Mouse (Mus musculus): ENCODE data around the gene Rpap3. TPM values are rescaled to one million over a fixed set of nuclear protein-coding genes. Genes with fewer than 3 reads are reported as not detected.

Gene Rpap3
- 10 to 100 TPM; 27.9 to 31.9 TPM for total RNA-seq (2021)

DNA sequence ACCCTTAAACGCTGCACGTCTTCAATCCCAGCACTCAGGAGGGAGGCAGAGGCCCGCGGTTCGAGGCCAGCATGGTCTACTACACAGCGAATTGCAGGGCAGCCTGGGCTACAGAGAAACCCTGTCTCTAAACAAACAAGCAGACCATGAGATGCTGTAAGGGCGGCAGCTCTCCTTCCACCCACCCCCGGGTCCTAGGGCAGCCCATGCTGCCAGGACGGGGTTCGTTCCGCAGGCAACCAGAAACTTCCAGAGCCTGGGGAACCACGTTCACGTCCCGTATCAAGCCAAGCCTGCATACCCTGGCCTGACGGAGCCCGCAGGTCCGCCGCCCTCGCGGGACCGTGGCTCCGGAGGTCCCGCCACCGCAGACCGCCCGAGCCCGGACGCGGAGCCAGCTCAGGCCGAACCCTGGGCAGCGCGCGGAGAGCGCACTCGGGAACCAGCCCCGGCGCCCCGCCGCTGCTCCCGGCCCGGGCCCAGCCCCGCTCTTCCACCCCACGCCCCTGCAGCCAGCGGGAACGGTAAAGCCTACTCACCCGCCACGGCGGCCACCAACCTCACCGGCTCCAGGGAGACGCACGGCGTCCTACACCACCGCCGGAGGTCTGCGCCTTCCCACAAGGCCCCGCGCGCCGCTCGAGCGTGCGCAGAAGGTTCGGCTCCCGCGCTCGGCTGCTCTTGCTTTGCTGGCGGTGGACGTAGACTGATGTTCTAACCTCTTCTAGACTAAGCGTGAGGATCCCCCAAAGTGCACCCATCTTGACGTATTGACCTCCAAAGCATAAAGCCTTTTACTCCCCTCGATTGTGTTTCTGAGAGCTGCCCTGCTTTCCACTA is at the start of gene Rpap3:
Rpap3 (minus strand) TSS at position 615 of the 840 bp plus-strand sequence.
- intact Hi-C loops (cut with DNase I), result no loop called here
- peak; percentile 74 to 90 for DNase-seq (ENCODE audit: extremely low spot score in 1 of 2, low spot score in 2 of 2)

DNA sequence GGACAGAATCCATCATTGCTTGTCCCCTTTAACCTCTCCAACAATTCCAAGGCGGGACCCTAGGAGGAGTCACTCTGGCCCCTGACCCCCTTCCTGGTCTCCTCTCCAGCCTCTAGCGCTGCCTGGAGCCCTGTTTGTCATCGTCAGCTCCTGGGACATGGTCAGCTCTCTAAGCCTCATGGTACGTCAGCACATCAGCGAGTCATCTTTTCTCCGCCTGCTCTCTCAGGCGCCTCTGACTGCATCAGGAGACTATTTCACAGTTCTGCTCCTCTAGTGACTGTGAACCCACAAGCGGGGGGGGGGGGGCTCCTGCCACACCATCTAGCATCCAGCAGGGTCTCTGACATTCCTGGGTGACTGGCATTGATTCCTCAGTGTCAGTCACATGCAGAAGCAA is 49.7 kb upstream of the Rpap3 start:
- no peak for DNase-seq (ENCODE audit: extremely low spot score in 1 of 2, low spot score in 2 of 2)
- intact Hi-C loops (cut with DNase I), result no loop called here

DNA sequence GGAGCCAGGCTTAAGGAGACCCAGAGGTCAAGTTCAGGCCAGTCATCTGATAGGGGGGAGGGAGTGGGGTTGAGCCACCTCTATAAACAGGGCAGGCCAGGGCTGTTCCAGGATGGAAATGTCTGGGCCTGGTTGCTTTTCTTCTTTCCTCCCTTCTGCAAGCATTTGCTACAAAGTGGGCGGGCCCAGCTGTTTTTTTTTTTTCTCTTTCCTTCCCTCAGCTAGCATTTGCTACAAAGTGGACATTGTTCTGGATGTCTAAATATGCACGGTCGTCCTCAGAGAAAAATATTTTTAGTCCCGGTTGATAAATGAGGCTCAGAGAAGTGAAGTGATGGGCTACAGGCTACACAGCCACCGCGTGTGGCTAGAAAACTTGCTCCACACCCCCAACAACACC is 48.9 kb upstream of the Rpap3 start:
- DNase-seq (ENCODE audit: extremely low spot score in 1 of 2, low spot score in 2 of 2), result no peak
- intact Hi-C loops (cut with DNase I), result no loop called here

DNA sequence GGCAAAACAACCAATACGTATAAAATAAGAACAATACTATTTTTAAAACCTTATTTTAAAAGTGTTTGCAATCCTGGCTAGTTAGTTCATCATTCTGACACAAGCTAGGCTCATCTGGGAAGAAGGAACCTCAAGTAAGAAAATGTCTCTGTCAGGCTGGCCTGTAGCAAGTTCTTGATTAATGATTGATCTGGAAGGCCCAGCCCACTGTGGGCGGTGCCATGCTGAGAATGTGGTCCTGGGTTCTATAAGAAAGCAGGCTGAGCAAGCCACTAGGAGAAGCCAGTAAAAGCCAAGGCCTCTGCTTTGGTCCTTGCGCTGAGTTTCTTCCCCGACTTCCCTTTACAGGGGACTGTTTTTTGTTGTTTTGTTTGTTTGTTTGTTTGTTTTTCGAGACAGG is 46.9 kb upstream of the Rpap3 start:
- no peak for DNase-seq (ENCODE audit: extremely low spot score in 1 of 2, low spot score in 2 of 2)
- intact Hi-C loops (cut with DNase I), result no loop called here

DNA sequence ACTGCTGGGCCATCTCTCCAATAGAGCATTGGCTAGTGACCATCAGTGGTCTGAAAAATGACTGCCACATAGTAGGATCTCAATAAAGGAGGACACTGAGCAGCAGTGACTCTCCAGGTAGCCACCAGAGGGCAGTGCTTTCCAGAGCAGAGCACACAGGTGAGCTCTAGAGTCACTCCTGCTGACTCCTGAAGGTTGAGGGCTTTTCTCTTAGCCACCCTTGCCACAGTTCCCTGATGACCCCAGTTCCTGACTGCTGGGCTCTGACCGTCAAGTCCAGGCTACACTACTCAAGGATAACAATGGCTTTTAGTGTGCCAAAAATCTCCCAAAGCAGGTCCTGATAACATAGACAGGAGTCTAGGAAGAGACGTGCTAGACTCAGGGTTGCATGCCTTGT is 46.1 kb upstream of the Rpap3 start:
- intact Hi-C loops (cut with DNase I), result no loop called here

DNA sequence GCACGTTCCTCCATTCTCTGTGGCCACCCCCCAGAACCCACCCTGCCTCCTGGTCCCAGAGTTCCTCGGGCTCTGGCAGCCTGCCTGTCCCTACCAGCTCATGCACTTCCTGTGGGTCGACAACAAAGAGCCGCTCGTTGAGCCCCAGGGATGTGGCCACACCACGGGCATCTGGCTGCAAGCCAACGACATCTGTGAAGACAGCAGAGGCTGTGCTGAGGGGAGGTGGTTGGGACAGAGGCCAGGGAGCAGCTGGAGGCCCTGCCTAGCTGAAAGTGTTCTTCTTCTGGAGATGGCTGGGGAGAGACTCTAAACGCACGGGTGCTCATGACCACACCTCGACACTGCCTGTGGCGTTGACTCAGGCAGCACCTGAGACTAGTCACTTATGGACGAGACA is 45.1 kb upstream of the Rpap3 start:
- peak; percentile 82 to 98 for DNase-seq (ENCODE audit: extremely low spot score in 1 of 2, low spot score in 2 of 2)
- intact Hi-C loops (cut with DNase I), result no loop called here

More for the DNA sequence above, 46.1 kb upstream of the Rpap3 start:
- no peak for DNase-seq (ENCODE audit: extremely low spot score in 1 of 2, low spot score in 2 of 2)

DNA sequence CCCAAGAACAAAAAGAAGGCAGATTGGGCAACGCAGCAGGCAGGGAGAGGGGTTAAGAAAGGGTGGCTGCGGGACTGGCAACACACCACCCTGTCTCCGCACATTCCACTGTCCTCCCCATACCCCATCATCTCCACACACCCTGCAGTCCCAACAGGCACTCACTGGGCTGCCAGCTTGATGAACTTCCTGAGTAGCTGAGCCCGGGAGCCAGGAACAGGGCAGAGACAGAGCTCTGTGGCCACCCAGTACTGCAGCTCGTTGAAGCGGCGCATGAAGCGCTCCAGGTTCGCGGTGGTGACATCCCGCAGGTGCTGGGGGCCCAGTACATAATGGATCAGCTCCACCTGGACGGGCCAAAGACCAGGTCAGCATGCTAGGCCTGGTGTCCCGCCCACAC is 44.2 kb upstream of the Rpap3 start:
- DNase-seq (ENCODE audit: extremely low spot score in 1 of 2, low spot score in 2 of 2), result no peak
- intact Hi-C loops (cut with DNase I), result no loop called here

DNA sequence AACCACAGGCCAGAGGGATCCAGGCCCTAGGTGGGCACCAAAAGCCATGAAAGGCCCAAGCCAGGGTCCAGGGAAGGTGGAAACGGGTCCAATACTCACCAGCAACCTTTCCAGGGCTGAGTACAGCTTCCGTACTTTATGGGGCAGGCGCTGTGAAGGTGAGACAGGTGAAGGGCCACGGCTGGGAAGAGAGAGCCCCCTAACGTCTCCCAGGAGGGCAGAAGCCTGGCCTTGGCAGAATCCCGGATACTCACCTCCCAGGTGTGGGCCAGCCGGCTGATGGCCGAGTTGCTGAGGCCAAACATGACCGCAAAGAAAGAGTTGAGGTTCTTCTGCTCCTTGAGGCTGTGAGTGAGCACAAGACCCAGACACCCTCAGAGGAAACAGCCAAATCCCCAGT is 43.8 kb upstream of the Rpap3 start:
- no peak for DNase-seq (ENCODE audit: extremely low spot score in 1 of 2, low spot score in 2 of 2)
- intact Hi-C loops (cut with DNase I), result no loop called here

DNA sequence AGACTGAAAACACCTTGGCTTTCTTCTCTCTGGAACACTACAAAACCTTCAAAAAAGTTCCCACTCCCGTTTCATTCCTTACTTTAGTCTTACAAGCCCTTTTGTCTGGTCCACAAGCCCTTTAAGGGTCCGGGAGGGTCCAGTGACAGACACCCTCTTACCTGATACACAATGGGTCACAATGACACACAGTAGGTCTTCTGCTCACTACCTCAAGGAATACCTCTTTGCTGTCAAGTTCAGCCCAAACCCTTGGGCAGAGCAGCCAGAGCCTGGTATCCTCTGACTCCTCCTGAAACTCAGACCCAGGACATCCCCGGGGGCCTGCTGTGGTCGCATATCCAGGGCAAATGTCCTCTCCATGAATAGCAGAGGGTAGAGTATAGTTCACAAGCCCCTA is 43.3 kb upstream of the Rpap3 start:
- no peak for DNase-seq (ENCODE audit: extremely low spot score in 1 of 2, low spot score in 2 of 2)
- intact Hi-C loops (cut with DNase I), result no loop called here

DNA sequence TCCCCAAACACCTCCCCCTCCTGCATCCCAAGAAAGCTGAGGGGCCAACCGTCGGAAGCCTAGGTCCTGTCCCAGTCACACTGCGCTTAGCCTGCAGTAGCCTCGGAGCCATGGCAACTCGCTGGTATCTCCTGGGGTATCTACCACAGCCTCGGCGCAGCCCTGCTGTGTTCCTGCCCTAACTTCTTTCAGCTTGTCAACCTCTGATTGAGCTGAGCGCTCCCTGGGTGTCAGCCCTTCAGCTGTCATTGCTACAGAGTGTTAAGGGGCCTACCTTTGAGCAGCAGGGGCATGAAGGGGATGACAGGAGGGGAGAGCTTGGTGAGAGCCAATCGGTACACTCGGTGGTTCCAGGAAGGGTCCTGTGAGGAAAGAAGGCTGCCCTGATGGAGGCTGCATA is 42.7 kb upstream of the Rpap3 start:
- DNase-seq (ENCODE audit: extremely low spot score in 1 of 2, low spot score in 2 of 2), result no peak
- intact Hi-C loops (cut with DNase I), result no loop called here

DNA sequence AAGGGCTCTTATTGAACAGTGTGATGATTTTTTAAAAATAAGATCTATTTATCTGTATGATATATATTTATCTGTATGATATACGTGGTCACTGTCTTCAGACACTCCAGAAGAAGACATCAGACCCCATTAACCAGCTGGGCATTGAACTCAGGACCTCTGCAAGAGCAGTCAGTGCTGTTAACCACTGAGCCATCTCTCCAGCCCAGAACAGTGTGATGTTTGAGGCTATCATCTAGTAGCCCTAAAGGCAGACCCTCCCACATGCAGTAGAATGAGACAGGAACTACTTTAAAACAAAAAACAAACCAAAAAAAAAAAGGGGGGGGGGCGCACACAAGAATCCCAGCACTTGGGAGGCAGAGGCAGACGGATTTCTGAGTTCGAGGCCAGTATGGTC is 41.9 kb upstream of the Rpap3 start:
- DNase-seq (ENCODE audit: extremely low spot score in 1 of 2, low spot score in 2 of 2), result no peak
- intact Hi-C loops (cut with DNase I), result no loop called here

DNA sequence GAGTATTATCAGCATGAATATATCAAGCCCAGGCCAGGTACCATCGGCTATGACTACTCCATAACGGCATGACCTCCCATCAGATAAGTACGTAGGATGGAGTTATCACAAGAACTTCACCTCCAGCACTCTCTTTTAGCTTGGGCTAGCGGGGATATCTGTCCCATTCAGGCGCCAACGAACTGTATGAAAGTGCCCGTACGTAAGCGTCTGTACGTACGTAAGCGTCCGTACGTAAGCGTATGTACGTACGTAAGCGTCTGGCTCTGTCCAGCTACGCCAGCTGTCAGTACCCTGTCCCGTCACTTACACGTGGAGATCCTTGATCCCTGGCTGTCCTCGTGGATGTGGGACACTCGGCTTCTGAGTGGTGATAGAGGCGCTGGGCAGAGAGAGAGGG is 41.1 kb upstream of the Rpap3 start:
- intact Hi-C loops (cut with DNase I), result no loop called here
- no peak for DNase-seq (ENCODE audit: extremely low spot score in 1 of 2, low spot score in 2 of 2)

DNA sequence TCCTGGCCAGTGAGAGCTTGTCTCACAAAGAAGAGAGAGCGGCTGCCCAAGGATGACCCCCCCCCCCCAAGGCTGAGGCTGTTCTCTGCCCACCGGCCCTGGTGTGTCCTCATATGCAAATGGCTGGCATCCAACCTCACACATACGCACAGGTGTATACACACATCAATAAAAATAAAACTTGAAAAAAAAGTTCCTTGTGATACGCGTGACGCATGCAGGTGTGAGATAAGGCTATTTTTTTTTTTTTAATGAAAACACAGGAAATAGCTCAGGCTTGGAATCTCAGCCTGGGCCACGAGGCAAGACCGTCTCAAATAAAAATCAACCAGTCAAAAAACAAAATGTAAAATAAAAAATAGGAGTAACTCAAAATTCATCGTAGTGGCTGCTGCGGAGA is 40.7 kb upstream of the Rpap3 start:
- no peak for DNase-seq (ENCODE audit: extremely low spot score in 1 of 2, low spot score in 2 of 2)
- intact Hi-C loops (cut with DNase I), result no loop called here

DNA sequence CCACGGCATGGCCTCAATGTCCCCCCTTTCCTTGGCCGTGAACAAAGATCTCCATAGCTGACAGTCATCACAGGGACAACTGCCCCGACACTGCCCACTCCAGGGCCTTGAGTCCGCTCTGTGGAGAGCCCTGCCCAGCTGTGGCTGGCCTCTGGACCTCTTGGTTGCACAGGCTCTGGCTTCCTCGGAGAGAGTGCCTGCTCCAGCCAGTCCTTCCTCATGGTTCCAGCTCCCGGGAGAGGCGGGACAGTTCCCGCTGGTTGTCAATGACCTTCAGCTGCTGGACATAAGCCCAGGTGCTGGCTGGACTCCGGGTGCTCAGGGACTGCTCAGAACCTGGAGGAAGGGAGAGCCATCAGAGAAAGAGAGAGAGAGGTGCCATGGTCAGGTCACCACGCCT is 39.7 kb upstream of the Rpap3 start:
- peak in 1 of 2 experiments; percentile 61 for DNase-seq (ENCODE audit: extremely low spot score in 1 of 2, low spot score in 2 of 2)
- intact Hi-C loops (cut with DNase I), result no loop called here

DNA sequence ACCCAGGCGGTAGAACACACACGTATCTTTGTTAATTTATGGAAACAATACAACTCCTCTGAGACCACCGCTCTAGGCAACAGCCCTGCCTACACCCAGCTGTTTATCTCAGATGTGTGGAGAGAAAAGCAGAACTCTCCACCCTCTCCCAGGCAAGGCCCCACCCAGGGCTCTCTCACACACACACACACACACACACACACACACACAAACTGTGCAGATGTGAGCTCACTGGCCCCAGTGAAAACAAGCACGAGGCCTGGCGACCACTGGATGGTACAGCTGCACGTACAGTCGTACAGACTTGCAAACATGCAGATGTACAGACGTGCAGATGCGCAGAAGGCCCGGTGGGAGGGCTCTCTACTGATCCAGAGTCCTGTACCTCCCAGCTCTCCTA is 39.3 kb upstream of the Rpap3 start:
- intact Hi-C loops (cut with DNase I), result no loop called here
- DNase-seq (ENCODE audit: extremely low spot score in 1 of 2, low spot score in 2 of 2), result peak in 1 of 2 experiments; percentile 33

DNA sequence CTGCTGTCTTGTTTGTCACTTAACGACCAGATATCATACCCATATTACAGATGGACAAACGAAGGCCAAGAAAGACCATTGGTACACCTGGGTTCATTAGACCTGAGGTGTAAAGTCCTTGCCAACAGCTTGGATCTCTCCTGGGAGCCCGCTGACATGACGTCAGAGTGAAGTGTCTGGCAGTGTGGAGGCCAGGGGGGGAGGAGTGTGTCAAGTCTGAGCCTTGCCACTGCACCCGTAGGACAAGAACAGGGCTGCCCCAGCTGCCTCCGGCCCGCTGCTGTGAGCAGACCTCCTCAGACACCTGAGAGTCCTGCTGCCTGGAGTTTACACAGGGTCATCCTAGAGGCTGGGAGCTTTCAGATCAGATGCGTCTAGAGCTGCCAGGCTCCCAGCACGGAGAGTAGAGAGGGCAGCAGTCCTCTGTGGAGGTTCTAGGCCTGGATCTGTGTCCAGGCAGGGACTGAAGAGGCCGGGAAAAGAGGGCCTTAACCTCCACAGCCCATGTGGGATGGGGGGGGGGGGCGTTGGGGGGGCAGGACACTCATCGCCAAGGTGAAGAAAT is 38.4 kb upstream of the Rpap3 start:
- intact Hi-C loops (cut with DNase I), result no loop called here
- peak in 1 of 2 experiments; percentile 20 for DNase-seq (ENCODE audit: extremely low spot score in 1 of 2, low spot score in 2 of 2)

DNA sequence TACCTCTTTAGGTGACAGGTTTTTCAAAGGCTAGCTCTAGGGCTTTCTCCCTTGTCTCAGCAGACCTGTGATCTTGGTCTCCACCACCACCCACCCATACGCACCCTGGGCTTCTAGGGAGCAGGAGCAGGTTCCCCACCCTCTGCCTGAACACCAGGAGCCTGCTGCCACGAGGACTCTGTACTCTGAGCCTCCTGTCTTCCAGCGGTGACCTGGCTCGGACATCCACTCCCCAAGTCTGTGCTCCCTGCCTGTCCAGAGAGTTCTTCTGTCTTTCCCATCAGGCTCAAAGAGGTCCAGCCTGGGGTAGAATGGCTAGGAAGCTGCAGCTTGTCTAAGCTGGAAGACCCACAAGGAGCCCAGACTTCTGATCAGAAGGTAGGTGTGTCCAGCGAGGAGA is 37.6 kb upstream of the Rpap3 start:
- intact Hi-C loops (cut with DNase I), result no loop called here
- peak in 1 of 2 experiments; percentile 19 for DNase-seq (ENCODE audit: extremely low spot score in 1 of 2, low spot score in 2 of 2)

DNA sequence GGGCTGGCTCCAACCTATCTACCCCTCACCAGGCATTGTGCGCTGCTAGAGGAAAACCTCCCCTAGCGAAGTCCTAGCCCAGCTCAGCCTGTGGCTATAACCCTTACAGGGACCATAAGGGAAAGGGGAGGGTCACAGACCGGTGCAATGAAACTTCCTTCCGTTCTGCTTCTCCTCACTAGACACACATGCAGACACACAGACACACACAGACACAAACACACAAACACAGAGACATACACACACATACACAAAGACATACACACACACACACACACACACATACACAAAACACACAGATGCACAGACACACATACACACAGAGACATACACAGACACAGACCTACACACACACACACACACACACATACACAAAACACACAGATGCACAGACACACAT is 37.0 kb upstream of the Rpap3 start:
- no peak for DNase-seq (ENCODE audit: extremely low spot score in 1 of 2, low spot score in 2 of 2)
- intact Hi-C loops (cut with DNase I), result no loop called here

DNA sequence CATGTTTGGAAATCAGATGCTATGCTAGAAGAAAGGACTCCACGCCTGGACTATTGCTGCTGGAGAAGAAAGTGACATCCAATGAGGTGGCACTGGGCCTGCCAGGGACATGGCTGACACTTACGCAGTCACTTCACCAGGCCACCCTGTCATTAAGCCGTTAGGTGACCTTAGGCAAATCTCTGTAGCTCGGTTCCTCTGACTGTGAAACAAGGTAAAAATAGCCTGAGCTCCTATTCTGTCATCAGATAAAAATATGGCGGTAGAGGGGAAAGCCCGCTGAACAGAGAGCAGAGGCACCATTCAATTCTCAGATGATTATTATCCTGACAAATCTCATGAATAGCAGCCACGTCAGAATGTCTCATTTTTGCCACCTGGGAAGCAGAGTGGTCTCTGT is 36.4 kb upstream of the Rpap3 start:
- intact Hi-C loops (cut with DNase I), result no loop called here
- no peak for DNase-seq (ENCODE audit: extremely low spot score in 1 of 2, low spot score in 2 of 2)

DNA sequence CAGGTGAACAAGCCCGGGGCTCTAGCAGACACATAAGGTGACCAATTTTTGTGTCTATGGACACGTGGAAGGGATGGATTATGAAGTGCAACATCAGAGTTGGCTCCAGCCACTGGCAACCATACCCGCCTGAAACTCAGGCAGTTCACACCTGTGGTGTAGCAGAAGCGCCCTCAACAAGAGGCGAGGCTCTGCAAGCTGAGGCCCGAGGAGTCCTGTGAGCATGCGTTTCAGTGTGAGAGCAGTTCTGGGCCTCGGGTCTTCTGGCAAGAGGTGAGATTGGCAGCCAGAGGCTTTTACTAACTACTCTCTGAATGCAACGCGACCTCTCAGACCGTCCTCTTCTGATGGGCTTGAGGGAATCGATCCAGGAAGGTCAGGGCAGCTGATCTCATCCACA is 36.0 kb upstream of the Rpap3 start:
- intact Hi-C loops (cut with DNase I), result no loop called here
- no peak for DNase-seq (ENCODE audit: extremely low spot score in 1 of 2, low spot score in 2 of 2)

DNA sequence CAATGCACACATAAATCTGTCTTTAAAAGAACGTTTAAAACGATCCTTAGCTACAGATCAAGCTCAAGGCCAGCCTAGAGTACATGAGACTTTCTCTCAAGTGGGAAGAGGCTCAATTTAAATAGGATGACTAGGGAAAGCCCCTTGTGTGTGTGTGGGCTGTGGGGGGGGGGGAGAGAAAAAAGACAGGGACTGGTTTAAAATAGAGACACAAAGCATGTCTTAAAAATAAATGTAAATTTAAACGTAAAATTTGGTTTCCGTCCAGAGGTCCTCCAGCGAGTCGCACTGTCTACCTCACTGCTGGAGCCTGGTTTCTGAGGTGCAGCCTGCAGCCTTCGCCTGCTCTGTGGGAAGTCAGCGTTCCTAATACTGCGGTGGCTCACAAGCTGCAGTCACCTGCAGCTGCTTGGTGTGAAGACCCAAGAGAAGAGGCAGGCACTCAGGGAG is 34.7 kb upstream of the Rpap3 start:
- intact Hi-C loops (cut with DNase I), result no loop called here
- DNase-seq (ENCODE audit: extremely low spot score in 1 of 2, low spot score in 2 of 2), result no peak
